Mouse (Mus musculus) mouse embryonic stem cell (cell line): ENCODE measurements around the gene Atp13a3.

Experiments
- in situ Hi-C, 2 experiments: fragments of 300-500 bp; cut with MboI; formaldehyde crosslinking; loops; 1 replicate in 1 of 2; 3 replicates in 1 of 2; pipeline ENCODE4 v1.14.3; 2019 to 2020; ENCODE audit warnings: low sequenced_read_pairs in 2 of 2, low pct_unique_long_range_greater_than_20kb in 1 of 2, mixed read lengths in 1 of 2; ENCODE audit not compliant: unreplicated experiment in 1 of 2

Atp13a3 gene

GRCm38 (mm10) chr16:30424053-30424452, 18.3 kb upstream of the Atp13a3 start:
- in situ Hi-C loops, result no loop called here

DNA sequence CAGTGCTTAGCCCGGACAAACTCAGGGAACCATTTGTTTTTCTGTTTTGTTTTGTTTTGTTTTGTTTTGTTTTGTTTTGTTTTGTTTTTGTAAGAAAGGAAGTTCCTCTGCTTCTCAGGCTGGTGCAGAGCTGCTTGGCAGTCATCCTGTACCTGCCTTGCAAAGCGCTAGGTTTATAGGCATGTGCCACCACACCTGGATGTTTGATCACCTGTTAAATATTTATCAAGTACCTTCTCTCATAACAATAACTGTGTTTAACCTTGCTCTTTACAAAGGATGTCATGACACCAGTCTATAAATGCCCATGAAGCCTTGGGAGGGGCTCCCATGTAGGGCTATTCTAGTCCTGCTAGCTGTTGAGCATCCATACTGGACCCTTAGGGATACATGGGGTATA, 10.9 kb upstream of the Atp13a3 start:
- in situ Hi-C loops, result no loop called here

- in situ Hi-C loops, result no loop called here
Measured at GRCm38 (mm10) chr16:30416284-30416683, 10.5 kb upstream of the Atp13a3 start.

DNA sequence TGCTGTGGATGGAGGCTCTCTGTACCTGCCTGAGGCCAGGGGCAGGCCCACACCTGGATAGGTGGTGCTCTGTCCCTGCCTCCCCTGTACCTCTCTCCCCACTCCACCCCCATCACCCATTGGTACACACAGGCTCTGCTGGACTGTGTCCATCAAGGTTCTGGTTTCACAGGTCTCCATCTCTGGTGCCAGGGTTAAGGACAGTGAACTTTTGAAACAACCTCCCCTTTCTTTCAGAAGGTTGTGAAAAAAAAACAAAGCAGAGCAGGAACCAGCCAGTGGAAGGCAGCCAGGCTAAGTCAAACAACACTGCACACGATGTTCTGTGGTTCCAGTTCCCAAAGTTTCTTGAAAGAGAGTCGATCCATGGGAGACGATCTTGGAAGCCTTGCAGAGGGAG, 6.9 kb upstream of the Atp13a3 start:
- in situ Hi-C loops, result no loop called here

DNA sequence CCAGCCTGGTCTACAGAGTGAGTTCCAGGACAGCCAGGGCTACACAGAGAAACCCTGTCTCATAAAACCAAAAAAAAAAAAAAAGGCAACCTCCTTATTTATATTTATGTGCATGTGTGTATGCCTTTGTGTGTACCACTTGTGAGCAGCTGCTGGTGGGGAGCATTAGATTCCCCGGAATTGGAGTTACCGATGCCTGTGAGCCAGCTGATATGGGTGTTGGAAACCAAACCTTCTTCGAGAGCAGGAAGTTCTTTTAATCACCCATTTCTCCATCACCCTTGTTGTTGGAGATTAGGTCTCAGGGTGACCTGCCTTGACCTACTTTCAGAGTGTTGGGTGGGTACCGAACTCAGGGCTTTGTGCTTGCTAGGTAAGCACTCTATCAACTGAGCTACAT, 5.1 kb upstream of the Atp13a3 start:
- in situ Hi-C loops, result no loop called here

- in situ Hi-C loops, result no loop called here
Measured at GRCm38 (mm10) chr16:30407513-30407912, 1.7 kb upstream of the Atp13a3 start.

- in situ Hi-C loops, result no loop called here
Measured at GRCm38 (mm10) chr16:30403528-30403927, 2.2 kb downstream of the Atp13a3 start.

DNA sequence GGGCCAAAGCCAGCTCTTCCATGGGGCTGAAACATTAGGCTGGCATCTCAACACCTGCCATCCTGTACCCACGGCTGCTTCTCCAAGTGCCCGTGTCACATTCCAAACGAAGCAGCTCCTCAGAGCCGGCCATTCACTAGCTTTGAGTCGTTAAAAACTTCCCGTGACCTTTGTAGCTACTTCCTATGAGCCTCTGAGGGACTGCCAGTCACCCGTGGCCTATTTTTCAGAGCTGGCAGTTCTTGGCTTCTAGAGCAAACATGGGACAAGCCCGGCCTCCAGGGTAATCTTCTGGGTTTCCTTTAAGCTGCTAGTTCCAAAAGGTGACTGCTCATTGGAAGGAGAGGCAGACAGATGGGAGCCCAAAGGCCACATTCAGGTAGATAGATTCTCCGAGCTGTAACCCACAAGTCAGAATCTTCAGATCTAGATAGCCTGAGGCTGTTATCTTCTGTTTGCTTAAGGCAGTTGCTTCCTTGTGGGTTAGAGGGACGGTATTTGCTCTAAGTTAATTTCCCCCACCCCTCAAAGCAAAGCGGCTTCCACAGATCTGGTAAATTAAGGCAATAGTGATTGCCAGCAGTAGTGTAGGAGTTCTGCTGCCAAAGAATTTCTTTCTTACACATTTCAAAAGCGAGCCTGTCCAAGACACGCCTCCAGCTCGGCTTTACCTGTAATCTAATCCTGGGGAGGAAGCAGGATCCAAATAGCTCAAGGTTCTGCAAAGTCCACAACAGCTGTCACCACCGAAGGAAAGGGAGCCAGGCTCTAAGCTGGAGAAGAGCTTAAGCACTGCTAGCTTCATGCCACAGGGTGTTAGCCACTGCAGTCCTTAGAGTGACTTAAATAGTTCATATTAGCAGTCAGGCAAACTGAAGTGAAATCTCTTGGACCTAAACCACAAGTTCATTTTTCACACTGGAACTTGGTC, 8.4 kb downstream of the Atp13a3 start:
- in situ Hi-C loops, result no loop called here

GRCm38 (mm10) chr16:30395136-30395535, 10.6 kb downstream of the Atp13a3 start:
- in situ Hi-C loops, result no loop called here

GRCm38 (mm10) chr16:30390650-30391340, 15.0 kb downstream of the Atp13a3 start:
- in situ Hi-C loops, result no loop called here

DNA sequence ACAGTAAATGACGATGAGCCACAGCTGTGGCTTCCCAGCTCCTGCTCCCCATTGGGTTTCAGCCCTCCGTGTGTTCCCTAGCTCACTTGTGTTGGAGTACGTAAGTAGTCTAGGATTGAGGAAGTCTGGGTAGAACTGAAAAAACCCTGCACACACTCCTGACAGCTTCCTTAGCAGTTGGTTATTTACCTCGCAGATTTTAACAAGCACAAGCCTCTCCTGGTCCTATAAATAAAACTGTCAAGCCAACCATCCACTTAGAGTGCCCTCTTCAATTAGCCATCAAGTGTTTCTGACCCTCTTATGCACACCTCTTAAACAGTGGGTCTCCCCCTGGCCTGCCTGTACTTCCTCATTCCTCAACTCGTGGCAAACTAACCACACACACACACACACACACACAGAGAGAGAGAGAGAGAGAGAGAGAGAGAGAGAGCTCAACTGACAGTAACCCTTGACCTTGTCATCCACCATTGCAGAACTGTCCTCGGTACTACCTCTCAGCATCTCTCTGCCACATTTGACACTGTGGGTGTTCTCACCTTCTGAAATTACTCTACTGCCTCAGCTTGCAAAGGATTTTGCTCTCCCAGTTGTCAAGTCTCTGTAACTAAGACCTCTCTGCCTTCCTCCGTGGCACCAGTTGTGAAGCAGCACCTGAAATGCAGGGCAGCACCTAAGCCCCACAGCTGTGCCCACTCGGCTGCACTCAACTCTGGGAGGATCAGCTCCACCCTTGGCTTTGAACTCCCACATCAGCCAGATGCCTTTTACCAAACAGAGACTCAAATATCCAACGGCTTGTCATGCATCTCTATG, 15.7 kb downstream of the Atp13a3 start:
- in situ Hi-C loops, result no loop called here

DNA sequence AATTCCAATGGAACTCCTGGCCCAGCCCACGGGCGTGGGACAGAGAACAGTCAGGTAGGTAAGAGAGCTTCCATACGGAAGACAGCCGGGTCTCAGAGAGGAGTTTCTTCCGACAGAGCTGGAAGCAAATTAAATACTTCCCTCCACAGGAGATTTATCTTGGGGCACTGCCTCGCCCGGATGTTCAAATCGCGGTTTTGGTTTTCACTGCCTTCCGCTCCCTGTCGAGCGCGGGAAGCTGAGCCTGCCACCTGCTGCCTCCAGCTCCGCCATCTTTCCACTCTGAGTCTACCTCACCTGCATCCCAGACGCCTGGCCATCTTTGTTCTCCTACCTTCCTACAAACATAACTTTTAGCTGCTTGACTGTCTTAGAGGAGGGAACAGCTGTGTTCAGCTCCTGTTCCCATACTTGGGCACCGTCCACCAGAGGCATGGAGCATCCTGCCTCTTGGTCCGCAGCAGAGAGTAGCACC, 16.5 kb downstream of the Atp13a3 start:
- in situ Hi-C loops, result no loop called here

GRCm38 (mm10) chr16:30388522-30389209, 17.1 kb downstream of the Atp13a3 start:
- in situ Hi-C loops, result no loop called here

GRCm38 (mm10) chr16:30387871-30388460, 17.8 kb downstream of the Atp13a3 start:
- in situ Hi-C loops, result no loop called here

- in situ Hi-C loops, result no loop called here
Measured at GRCm38 (mm10) chr16:30386911-30387439, 18.8 kb downstream of the Atp13a3 start.

- in situ Hi-C loops, result no loop called here
Measured at GRCm38 (mm10) chr16:30385531-30385930, 20.2 kb downstream of the Atp13a3 start.

GRCm38 (mm10) chr16:30376237-30376636, 29.5 kb downstream of the Atp13a3 start:
- in situ Hi-C loops, result loop anchor here (5.0 to 10.0 kb wide), 2 partner anchors 136 to 139 kb away; no protein-coding TSS in a partner anchor

- in situ Hi-C loops, result loop anchor here (5.0 to 10.0 kb wide), 2 partner anchors 137 to 140 kb away; no protein-coding TSS in a partner anchor
Measured at GRCm38 (mm10) chr16:30374927-30375326, 30.8 kb downstream of the Atp13a3 start.
